Mouse (Mus musculus): Measurements from ENCODE around the gene Prn. TPM values are rescaled to one million over a fixed set of nuclear protein-coding genes. Genes with fewer than 3 reads are reported as not detected.

Gene Prn
- polyA plus RNA-seq, 2 experiments = not detected

- 76% methylated on average over 3 of the region's 3 CpGs for WGBS
- Histone ChIP-seq H3K4me1 (ENCODE audit: control insufficient read depth, insufficient read depth, low read length) (peaks cover 7% of the 10 kb centered on the region; the same call in 1 of the 2 replicates), H3K36me3 (ENCODE audit: control insufficient read depth, insufficient read depth, low read length) (no peaks in the 10 kb centered on the region), H3K9ac (ENCODE audit: low read depth, low read length, severe bottlenecking) (no peak overlapping the region), H3K4me3 (replicated peaks; ENCODE audit: low read length) (no peak overlapping the region), H3K9me3 (ENCODE audit: control insufficient read depth, low read length) (no peaks in the 10 kb centered on the region), H3K4me2 (replicated peaks; ENCODE audit: low read depth, low read length, severe bottlenecking) (no peak overlapping the region), H3K27me3 (ENCODE audit: control insufficient read depth, insufficient read depth, low read length) (no peaks in the 10 kb centered on the region), H3K27ac (replicated peaks; ENCODE audit: low read depth, low read length) (no peak overlapping the region)
- TF ChIP-seq POLR2A (IDR thresholded peaks at IDR 0.05; ENCODE audit: borderline replicate concordance, extremely low read depth, insufficient read depth, insufficient read length) = no peak
- DNase-seq (ENCODE audit: low spot score) = no peak
- no peak for ATAC-seq (ENCODE audit: low FRiP score, low read depth)
These were observed 3.5 kb upstream of the Prn start for GRCm38 (mm10) chr2:131906266-131906665.

- no peak for DNase-seq (ENCODE audit: low spot score)
- H3K4me1 ChIP-seq (ENCODE audit: control insufficient read depth, insufficient read depth, low read length) = peaks cover 8% of the 10 kb centered on the region; the same call in 1 of the 2 replicates
- no peak for TF ChIP-seq POLR2A (IDR thresholded peaks at IDR 0.05; ENCODE audit: borderline replicate concordance, extremely low read depth, insufficient read depth, insufficient read length)
These were observed 2.9 kb upstream of the Prn start for GRCm38 (mm10) chr2:131906846-131907245.

GRCm38 (mm10) chr2:131907311-131907710, 2.4 kb upstream of the Prn start:
- H3K27ac ChIP-seq (replicated peaks; ENCODE audit: low read depth, low read length) = no peak overlapping the region
- WGBS = 74% methylated on average over 5 of the region's 5 CpGs
- no peak overlapping the region for H3K9ac ChIP-seq (ENCODE audit: low read depth, low read length, severe bottlenecking)
- ATAC-seq (ENCODE audit: low FRiP score, low read depth) (no peak), DNase-seq (ENCODE audit: low spot score) (no peak)
- no peak overlapping the region for H3K4me2 ChIP-seq (replicated peaks; ENCODE audit: low read depth, low read length, severe bottlenecking)
- peaks cover 8% of the 10 kb centered on the region; the same call in 1 of the 2 replicates for H3K4me1 ChIP-seq (ENCODE audit: control insufficient read depth, insufficient read depth, low read length)
- H3K9me3 ChIP-seq (ENCODE audit: control insufficient read depth, low read length) = no peaks in the 10 kb centered on the region
- H3K4me3 ChIP-seq (replicated peaks; ENCODE audit: low read length) = no peak overlapping the region
- H3K36me3 ChIP-seq (ENCODE audit: control insufficient read depth, insufficient read depth, low read length) = no peaks in the 10 kb centered on the region
- no peak for TF ChIP-seq POLR2A (IDR thresholded peaks at IDR 0.05; ENCODE audit: borderline replicate concordance, extremely low read depth, insufficient read depth, insufficient read length)
- no peaks in the 10 kb centered on the region for H3K27me3 ChIP-seq (ENCODE audit: control insufficient read depth, insufficient read depth, low read length)

More at GRCm38 (mm10) chr2:131906846-131907245, 2.9 kb upstream of the Prn start:
- Histone ChIP-seq H3K4me3 (replicated peaks; ENCODE audit: low read length) (no peak overlapping the region), H3K4me2 (replicated peaks; ENCODE audit: low read depth, low read length, severe bottlenecking) (no peak overlapping the region), H3K27me3 (ENCODE audit: control insufficient read depth, insufficient read depth, low read length) (no peaks in the 10 kb centered on the region), H3K9ac (ENCODE audit: low read depth, low read length, severe bottlenecking) (no peak overlapping the region), H3K9me3 (ENCODE audit: control insufficient read depth, low read length) (no peaks in the 10 kb centered on the region), H3K27ac (replicated peaks; ENCODE audit: low read depth, low read length) (no peak overlapping the region), H3K36me3 (ENCODE audit: control insufficient read depth, insufficient read depth, low read length) (no peaks in the 10 kb centered on the region)
- 78% methylated on average over 1 of the region's 1 CpGs for WGBS
- ATAC-seq (ENCODE audit: low FRiP score, low read depth) = no peak

- no peak for TF ChIP-seq POLR2A (IDR thresholded peaks at IDR 0.05; ENCODE audit: borderline replicate concordance, extremely low read depth, insufficient read depth, insufficient read length)
- H3K36me3 ChIP-seq (ENCODE audit: control insufficient read depth, insufficient read depth, low read length) = no peaks in the 10 kb centered on the region
- ATAC-seq (ENCODE audit: low FRiP score, low read depth) = no peak
- WGBS = 89% methylated on average over 7 of the region's 7 CpGs
- H3K27ac ChIP-seq (replicated peaks; ENCODE audit: low read depth, low read length) = no peak overlapping the region
- no peak for DNase-seq (ENCODE audit: low spot score)
- H3K9ac ChIP-seq (ENCODE audit: low read depth, low read length, severe bottlenecking) = no peak overlapping the region
- H3K4me1 ChIP-seq (ENCODE audit: control insufficient read depth, insufficient read depth, low read length) = peaks cover 8% of the 10 kb centered on the region; the same call in 1 of the 2 replicates
- H3K4me2 ChIP-seq (replicated peaks; ENCODE audit: low read depth, low read length, severe bottlenecking) = no peak overlapping the region
- no peaks in the 10 kb centered on the region for H3K27me3 ChIP-seq (ENCODE audit: control insufficient read depth, insufficient read depth, low read length)
- H3K4me3 ChIP-seq (replicated peaks; ENCODE audit: low read length) = no peak overlapping the region
- H3K9me3 ChIP-seq (ENCODE audit: control insufficient read depth, low read length) = no peaks in the 10 kb centered on the region
These were observed 1.4 kb upstream of the Prn start for GRCm38 (mm10) chr2:131908351-131908861.

GRCm38 (mm10) chr2:131908906-131909305, 851 bp upstream of the Prn start:
- 100% methylated on average over 1 of the region's 1 CpGs for WGBS
- DNase-seq (ENCODE audit: low spot score) (no peak), ATAC-seq (ENCODE audit: low FRiP score, low read depth) (no peak)
- no peak for TF ChIP-seq POLR2A (IDR thresholded peaks at IDR 0.05; ENCODE audit: borderline replicate concordance, extremely low read depth, insufficient read depth, insufficient read length)
- Histone ChIP-seq H3K4me2 (replicated peaks; ENCODE audit: low read depth, low read length, severe bottlenecking) (peak overlapping the region; percentile 80; the same call in 1 of the 2 replicates), H3K4me3 (replicated peaks; ENCODE audit: low read length) (no peak overlapping the region), H3K36me3 (ENCODE audit: control insufficient read depth, insufficient read depth, low read length) (0 out of 2 replicates have a peak, but pooled peaks cover 3% of the 10 kb centered on the region), H3K9me3 (ENCODE audit: control insufficient read depth, low read length) (no peaks in the 10 kb centered on the region), H3K9ac (ENCODE audit: low read depth, low read length, severe bottlenecking) (no peak overlapping the region), H3K4me1 (ENCODE audit: control insufficient read depth, insufficient read depth, low read length) (peaks cover 8% of the 10 kb centered on the region; the same call in 1 of the 2 replicates), H3K27me3 (ENCODE audit: control insufficient read depth, insufficient read depth, low read length) (no peaks in the 10 kb centered on the region), H3K27ac (replicated peaks; ENCODE audit: low read depth, low read length) (no peak overlapping the region)
